Mouse (Mus musculus) adrenal gland, adult 8-10 months (tissue): ENCODE measurements around the gene Fermt2. TPM values are rescaled to one million over a fixed set of nuclear protein-coding genes. Genes with fewer than 3 reads are reported as not detected.

Source experiments
- DNase-seq: peaks from one replicate; pipeline ENCODE4 v3.0.0; 2022
- total RNA-seq, 4 experiments: library from RNA; stranded (reverse); gene quantifications; 2 replicates each; pipeline ENCODE4 v1.2.4; 2022

The Fermt2 gene
- total RNA-seq, 4 experiments from 2014 or later = 57.4 to 113 (median 98.9) TPM

DNA sequence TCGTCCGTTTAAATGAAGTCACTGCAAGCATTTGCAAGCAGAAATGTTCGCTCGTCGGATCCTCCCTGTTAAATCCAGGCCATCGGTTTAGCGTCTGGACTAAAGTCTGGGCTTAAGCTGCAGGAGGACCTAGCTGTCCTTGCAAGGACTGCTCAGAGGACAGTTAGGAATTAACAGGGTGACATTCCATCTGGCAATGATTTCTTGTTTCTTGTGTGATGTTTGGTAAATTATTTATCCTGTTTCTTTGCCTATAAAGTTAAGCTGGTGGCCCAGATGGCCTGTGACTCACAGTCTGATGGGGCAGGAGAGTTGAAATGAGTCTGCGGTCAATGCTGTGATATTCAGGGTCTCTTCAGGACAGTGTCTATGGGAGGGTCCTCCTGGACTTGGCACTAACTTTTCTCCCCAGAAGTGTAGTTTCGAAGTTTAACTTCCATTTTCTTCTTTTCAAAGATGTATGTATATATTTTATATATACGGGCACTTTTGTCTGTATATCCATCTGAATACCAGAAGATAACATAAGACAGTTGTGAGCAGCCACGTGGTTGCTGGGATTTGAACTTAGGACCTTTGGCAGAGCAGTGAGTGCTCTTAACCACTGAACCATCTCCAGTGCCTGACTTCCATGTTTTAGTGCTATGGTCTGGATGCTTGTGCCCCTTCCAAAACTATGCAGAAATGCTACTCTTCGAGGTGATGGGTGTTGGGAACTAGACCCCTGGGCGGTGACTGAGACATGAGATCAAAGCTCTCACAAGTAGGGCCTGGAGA is 99.7 kb downstream of the Fermt2 start:
- DNase-seq = no peak

- no peak for DNase-seq
Measured at GRCm38 (mm10) chr14:45423220-45423619, 106.7 kb downstream of the Fermt2 start.

DNA sequence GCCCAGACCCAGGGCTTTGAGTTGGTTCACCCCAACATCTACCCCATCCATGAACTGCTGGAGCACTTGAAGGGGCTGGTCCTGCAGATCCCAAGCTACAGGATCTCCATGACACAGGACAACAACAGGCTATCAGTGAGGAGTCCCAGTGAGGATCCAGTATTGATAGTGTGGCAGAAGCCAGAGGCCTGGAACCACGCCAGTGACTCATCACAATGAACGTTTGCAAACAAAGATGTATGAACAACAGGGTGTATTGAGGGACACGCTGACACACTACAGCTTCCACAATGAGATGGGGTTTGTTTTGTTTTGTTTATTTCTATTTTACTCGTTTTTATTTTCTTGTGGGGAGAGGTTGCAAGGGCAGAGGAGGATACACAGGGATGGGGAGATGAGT is 107.5 kb downstream of the Fermt2 start:
- no peak for DNase-seq

- DNase-seq = no peak
Measured at GRCm38 (mm10) chr14:45419323-45419722, 110.6 kb downstream of the Fermt2 start.

DNA sequence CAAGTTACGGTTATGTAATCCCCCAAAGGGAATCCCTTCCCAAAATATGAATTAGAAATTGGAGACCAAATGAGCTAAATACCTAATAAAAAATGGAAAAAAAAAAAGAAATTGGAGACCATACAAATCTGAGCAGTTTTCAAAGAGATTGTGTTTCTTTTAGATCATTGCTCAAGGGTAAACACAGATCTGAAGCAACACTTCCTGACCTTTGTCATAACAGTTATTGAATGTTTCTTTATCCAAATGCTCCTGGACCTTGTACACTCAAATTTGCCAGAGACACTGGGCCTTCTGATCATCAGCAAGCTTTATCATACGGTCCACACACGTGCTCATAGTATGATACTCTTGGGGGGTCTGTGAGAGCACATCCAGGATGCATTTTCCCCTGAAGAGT is 111.4 kb downstream of the Fermt2 start:
- no peak for DNase-seq

DNA sequence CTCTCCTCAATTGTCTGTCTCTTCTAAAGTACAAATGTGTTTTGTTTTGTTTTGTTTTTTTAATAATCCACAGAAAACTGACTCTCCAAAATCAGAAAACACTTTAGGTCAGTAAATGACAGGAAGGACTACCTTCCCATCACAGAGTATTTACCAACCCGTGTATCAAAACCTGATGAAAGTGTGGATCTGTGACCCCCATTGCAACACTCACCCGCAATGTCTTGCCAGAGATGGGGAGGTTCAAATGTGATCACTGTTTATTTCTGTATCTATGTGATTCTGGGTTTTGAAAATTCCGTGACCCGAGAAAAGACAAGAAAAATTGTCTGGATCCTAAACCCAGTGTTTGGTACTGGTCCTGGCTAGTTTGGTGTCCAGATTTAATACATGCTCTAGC is 113.7 kb downstream of the Fermt2 start:
- DNase-seq = no peak

Other genes starting within 250 kb of the Fermt2 start
- gene Ero1l, start 211.3 kb downstream of the Fermt2 start, total RNA-seq = 10 to 100 TPM; 52.1 to 60.2 (median 54.6) TPM
- 100 to 1,000 TPM; 101 to 144 (median 136) TPM for gene Psmc6, start 200.3 kb downstream of the Fermt2 start, total RNA-seq
- gene Styx, start 179.0 kb downstream of the Fermt2 start, total RNA-seq = 10 to 100 TPM; 20.7 to 25.4 (median 22.1) TPM
- 10 to 100 TPM; 26.6 to 37.7 (median 31.8) TPM for gene Gnpnat1, start 125.2 kb downstream of the Fermt2 start, total RNA-seq
- gene Ddhd1, start 128.0 kb upstream of the Fermt2 start, total RNA-seq = 10 to 100 TPM; 17.1 to 21.1 (median 18.9) TPM